Mouse (Mus musculus) hindbrain, embryonic 14.5 days (tissue): Measurements from ENCODE around the gene Atp6v0b. TPM values are rescaled to one million over a fixed set of nuclear protein-coding genes. Genes with fewer than 3 reads are reported as not detected.

Experiments used
- ATAC-seq: fragments of 200-750 bp; cut with Nextera tagmentation; 2 replicates; pipeline ENCODE4 v1.8.0; 2017; ENCODE audit warnings: moderate number of reproducible peaks, mild to moderate bottlenecking, moderate TSS enrichment, moderate library complexity; ENCODE audit not compliant: low FRiP score
- DNase-seq: peaks from one replicate; pipeline ENCODE4 v3.0.0-alpha.2; 2015; ENCODE audit warnings: low spot score
- H3K27ac ChIP-seq: fragments of 300-500 bp; sonication (generic); 2 replicates; pipeline ENCODE4 v1.5.1; 2014; ENCODE audit warnings: mild to moderate bottlenecking, moderate library complexity
- H3K27me3 ChIP-seq: fragments of 300-500 bp; sonication (generic); 2 replicates; pipeline ENCODE4 v1.6.1; 2014; ENCODE audit warnings: mild to moderate bottlenecking, low read length, mixed read lengths; ENCODE audit not compliant: control insufficient read depth, insufficient read depth
- H3K36me3 ChIP-seq: fragments of 300-500 bp; sonication (generic); replicated peaks from 2 replicates; pipeline ENCODE4 v1.6.1; 2014; ENCODE audit not compliant: control insufficient read depth, insufficient read depth
- H3K4me1 ChIP-seq: fragments of 300-500 bp; sonication (generic); replicated peaks from 2 replicates; pipeline ENCODE4 v1.6.1; 2014; ENCODE audit warnings: antibody characterized with exemption, low read length, mixed read lengths; ENCODE audit not compliant: control insufficient read depth, insufficient read depth
- H3K4me2 ChIP-seq: fragments of 300-500 bp; sonication (generic); replicated peaks from 2 replicates; pipeline ENCODE4 v1.6.1; 2014; ENCODE audit warnings: mild to moderate bottlenecking, moderate library complexity
- H3K4me3 ChIP-seq: fragments of 300-500 bp; sonication (generic); replicated peaks from 2 replicates; pipeline ENCODE4 v1.5.1; 2014; ENCODE audit warnings: mild to moderate bottlenecking, low read length
- H3K9ac ChIP-seq: fragments of 300-500 bp; sonication (generic); 2 replicates; pipeline ENCODE4 v1.6.1; 2014
- H3K9me3 ChIP-seq: fragments of 300-500 bp; sonication (generic); 2 replicates; pipeline ENCODE4 v1.6.1; 2016; ENCODE audit warnings: low read length; ENCODE audit not compliant: control insufficient read depth
- WGBS: fragments of 180-500 bp; shearing (Covaris S2); extraction: QIAGEN DNeasy Blood & Tissue Kit; methylation state at CpG from one replicate; pipeline ENCODE4 v1.1.7; 2014; 5-methylcytosine and 5-hydroxymethylcytosine counted together
- polyA plus RNA-seq: library from polyadenylated mRNA; unstranded; fragments of >200 nt; fragmentation: Nextera tagmentation; extraction: Ambion mirVana; gene quantifications from 2 replicates; pipeline ENCODE4 v1.2.1, GENCODE M21; 2014

Atp6v0b gene
- polyA plus RNA-seq, 1 experiment from 2014 or later = 589 TPM

DNA sequence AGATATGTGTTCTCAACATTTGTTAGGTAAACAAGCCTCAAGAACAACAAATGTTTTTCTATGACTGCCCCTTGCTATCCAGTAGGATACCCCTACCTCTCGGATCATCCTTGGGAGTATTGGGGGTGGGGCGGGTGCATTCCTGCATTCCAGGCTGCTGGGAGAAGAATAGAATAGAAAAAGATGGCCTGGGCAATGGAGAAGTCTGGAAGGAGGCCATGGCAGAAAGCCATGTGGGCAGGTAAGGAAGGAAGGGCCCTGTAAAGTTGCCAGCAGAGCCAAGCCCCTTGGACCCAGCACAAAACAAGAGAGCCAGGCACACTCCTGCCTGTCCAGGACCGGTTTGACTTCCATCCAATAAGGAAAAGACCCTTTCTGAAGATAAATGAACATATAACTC, 26.3 kb upstream of the Atp6v0b start:
- WGBS = 47% methylated on average over 3 of the region's 3 CpGs
- Histone ChIP-seq H3K36me3 (peaks cover 23% of the 10 kb centered on the region), H3K9me3 (no peaks in the 10 kb centered on the region), H3K4me3 (peak overlapping the region; percentile 83), H3K9ac (peak overlapping the region; percentile 75), H3K27ac (no peak overlapping the region), H3K27me3 (no peaks in the 10 kb centered on the region), H3K4me1 (peaks cover 53% of the 10 kb centered on the region), H3K4me2 (peak overlapping the region; percentile 98)
- DNase-seq (no peak), ATAC-seq (no peak)

DNA sequence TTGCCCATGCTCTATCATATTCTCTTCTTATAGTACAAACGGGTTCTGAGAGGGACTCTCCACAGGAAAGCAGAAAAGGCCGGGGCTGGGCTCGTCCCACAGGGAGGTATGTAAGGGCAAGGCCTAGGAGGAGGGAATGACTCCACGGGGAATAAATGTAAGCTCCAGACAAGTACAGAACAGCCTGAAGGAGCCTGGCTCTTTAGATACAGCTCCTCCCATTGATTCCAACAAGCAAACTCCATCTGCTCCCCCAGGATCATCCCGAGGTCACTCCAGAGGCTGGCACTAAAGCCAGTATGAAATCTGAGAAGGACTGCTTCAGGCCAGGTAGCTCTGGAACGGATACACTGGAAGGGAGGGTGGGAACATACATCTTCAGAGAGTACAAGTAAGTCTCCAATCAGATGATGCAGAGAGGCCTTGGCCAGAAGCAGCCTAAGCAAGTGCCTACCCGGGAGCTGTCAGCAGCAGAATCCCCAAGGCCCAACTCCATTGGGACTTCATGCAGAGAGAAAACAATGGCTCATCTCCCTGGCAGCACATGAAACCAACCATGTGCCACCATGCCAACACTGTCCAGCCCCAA, 25.6 kb upstream of the Atp6v0b start:
- Histone ChIP-seq H3K9me3 (no peaks in the 10 kb centered on the region), H3K4me2 (peak overlapping the region; percentile 98), H3K9ac (peak overlapping the region; percentile 75), H3K27ac (no peak overlapping the region), H3K4me1 (peaks cover 59% of the 10 kb centered on the region), H3K4me3 (peak overlapping the region; percentile 83), H3K27me3 (no peaks in the 10 kb centered on the region), H3K36me3 (peaks cover 23% of the 10 kb centered on the region)
- whole genome bisulfite sequencing = 60% methylated on average over 7 of the region's 7 CpGs
- ATAC-seq (no peak), DNase-seq (no peak)

DNA sequence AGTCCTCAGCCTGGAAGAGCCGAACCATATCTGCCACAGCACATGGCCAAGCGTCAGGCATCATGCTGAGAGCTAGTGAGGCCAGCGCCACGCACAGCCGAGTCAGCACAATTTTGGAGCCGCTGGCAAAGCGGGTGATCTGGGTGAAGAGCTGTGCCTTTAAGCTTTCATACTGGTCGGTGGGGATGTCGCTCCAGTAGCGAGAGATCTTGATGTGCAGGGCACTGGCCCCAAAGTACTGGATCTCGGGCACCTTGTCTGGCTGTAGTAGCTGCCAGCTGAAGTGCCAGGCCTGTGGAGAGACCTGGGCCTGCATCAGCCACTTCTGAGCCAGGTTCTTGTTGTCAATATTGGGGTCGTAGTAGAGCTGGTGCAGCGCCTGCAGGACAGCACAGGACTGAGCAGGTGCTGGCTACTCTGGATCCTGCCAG, 25.0 kb upstream of the Atp6v0b start:
- 90% methylated on average over 13 of the region's 13 CpGs for WGBS

DNA sequence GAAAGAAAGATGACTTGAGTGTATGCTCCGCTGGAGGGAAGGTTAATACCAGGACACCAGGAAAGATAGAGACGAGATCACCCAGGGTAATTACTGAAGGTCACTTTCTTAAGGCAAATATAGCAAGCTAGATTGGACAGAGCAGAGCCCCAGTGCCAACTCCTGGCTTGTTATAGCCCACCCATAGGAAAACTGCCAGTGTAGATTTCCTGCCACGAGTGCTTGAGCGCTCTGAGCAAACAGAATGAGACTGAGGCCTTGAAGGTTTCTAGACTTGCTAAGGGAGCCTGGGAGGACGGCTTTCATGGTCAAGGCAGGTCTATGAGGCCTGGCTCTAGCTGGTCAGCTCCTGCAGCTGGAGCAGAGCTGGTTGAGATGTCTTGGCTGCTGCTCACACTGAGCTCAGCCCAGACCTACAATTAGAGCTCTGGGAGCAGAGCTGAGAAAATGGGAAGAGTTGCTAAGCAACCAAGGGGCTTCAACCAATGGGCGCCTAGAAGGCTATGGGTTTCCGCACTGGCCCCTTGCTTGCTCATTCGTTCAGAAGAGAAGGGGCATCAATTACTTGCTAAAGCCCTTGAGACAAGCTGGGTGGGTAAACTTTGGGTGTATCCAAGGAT, 21.8 kb upstream of the Atp6v0b start:
- DNase-seq = peak; percentile 50
- peak overlapping the region; percentile 52 for H3K4me2 ChIP-seq
- WGBS = 47% methylated on average over 8 of the region's 8 CpGs
- peak overlapping the region; percentile 13 for H3K4me3 ChIP-seq
- peak overlapping the region; percentile 38 for H3K9ac ChIP-seq
- H3K4me1 ChIP-seq = peaks cover 49% of the 10 kb centered on the region
- H3K9me3 ChIP-seq = no peaks in the 10 kb centered on the region
- no peaks in the 10 kb centered on the region for H3K27me3 ChIP-seq
- peaks cover 51% of the 10 kb centered on the region for H3K36me3 ChIP-seq
- ATAC-seq = peak; percentile 77
- peak overlapping the region; percentile 78 for H3K27ac ChIP-seq

More for the DNA sequence above, 25.0 kb upstream of the Atp6v0b start:
- H3K4me1 ChIP-seq = peaks cover 61% of the 10 kb centered on the region
- no peaks in the 10 kb centered on the region for H3K27me3 ChIP-seq
- peak overlapping the region; percentile 26; the same call in 1 of the 2 replicates for H3K9ac ChIP-seq
- H3K36me3 ChIP-seq = peaks cover 23% of the 10 kb centered on the region
- H3K4me2 ChIP-seq = peak overlapping the region; percentile 98; the same call in 1 of the 2 replicates
- DNase-seq (no peak), ATAC-seq (no peak)
- no peak overlapping the region for H3K4me3 ChIP-seq
- no peaks in the 10 kb centered on the region for H3K9me3 ChIP-seq
- H3K27ac ChIP-seq = no peak overlapping the region

DNA sequence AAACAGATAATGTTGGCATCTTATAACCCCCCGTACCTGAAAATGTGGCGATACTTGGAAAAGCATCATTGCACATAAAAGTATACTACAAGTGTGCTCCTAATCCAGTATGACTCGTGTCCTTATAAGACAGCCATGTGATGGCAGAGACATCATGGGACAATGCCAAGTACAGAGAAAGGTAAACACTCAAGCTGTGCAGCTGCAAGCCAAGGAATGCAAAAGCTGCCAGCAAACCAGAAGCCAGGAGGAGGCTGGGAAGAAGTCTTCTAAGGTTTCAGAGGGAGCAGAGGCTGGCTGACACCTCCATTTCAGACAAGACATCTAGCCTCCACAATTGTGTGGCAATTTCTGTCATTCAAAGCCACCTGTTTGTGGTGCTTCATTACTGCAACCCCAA, 19.1 kb upstream of the Atp6v0b start:
- DNase-seq (no peak), ATAC-seq (no peak)
- WGBS = 86% methylated on average over 3 of the region's 3 CpGs
- no peak overlapping the region for H3K4me3 ChIP-seq
- H3K27ac ChIP-seq = no peak overlapping the region
- H3K4me2 ChIP-seq = no peak overlapping the region
- no peaks in the 10 kb centered on the region for H3K27me3 ChIP-seq
- peaks cover 65% of the 10 kb centered on the region for H3K36me3 ChIP-seq
- peaks cover 30% of the 10 kb centered on the region for H3K4me1 ChIP-seq
- no peaks in the 10 kb centered on the region for H3K9me3 ChIP-seq
- no peak overlapping the region for H3K9ac ChIP-seq

DNA sequence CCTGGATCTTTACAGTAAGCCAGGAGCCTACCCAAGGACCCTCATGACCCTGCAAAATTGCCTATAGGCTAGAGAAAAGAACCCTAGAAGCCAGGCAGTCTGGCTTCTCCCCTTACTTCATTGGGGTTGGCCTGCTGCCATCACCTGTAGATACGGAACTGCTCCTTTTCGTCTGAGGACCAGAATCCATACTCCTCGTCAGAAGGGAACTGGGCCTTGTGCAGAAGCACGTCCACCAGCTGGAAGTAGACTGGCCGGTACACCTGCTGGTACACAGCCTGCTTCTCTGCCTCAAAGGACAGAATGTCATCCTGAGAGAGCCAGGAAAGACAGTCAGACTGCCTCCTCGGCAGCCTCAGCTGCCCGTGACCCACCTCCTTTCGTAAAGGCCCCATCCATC, 17.6 kb upstream of the Atp6v0b start:
- no peak for DNase-seq
- Histone ChIP-seq H3K9me3 (no peaks in the 10 kb centered on the region), H3K36me3 (peaks cover 70% of the 10 kb centered on the region), H3K27ac (no peak overlapping the region), H3K27me3 (no peaks in the 10 kb centered on the region), H3K4me3 (no peak overlapping the region), H3K4me1 (peaks cover 21% of the 10 kb centered on the region), H3K4me2 (no peak overlapping the region), H3K9ac (no peak overlapping the region)
- ATAC-seq = no peak
- WGBS = 95% methylated on average over 8 of the region's 8 CpGs

DNA sequence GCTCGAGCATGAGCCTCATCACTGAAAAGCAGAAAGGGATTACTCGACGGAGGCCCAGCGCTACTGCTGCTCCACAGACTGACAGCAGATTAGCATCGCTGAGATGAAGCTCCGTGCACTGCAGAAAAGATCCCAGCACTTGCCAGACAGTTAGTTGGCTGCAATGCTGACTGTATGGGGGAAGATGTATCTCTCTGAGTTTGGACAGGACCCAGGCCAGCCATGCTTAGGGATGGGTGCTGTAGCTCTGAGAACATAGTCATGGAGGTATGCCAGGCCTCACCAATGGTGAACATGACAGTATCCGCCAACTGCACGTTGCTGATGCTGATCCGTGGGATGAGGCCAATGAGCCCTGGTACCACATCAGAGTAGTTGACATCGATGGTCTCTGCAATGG, 17.0 kb upstream of the Atp6v0b start:
- Histone ChIP-seq H3K9me3 (no peaks in the 10 kb centered on the region), H3K9ac (no peak overlapping the region), H3K27me3 (no peaks in the 10 kb centered on the region), H3K4me1 (peaks cover 15% of the 10 kb centered on the region), H3K4me3 (no peak overlapping the region), H3K4me2 (no peak overlapping the region), H3K36me3 (peaks cover 76% of the 10 kb centered on the region), H3K27ac (no peak overlapping the region)
- ATAC-seq (no peak), DNase-seq (no peak)
- 91% methylated on average over 10 of the region's 10 CpGs for WGBS

DNA sequence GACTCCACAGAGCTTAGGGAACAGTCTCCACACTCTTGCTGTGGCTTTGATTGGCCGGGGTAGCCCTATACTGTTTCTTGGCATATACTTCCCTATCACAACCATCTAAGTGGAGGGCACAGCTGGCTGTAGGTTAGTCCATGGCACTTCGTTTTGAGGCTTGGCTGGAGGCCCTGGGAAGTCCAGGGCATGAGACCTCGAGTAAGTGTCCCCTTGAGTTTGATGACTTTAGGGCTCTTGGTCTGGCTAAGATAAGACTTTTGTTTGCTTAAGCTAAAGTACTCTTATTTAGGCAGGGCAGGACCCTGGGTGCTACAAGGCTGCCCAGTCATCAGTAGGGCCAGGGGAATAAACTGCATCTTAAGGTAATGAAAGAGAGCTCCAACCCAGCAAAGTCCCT, 11.0 kb upstream of the Atp6v0b start:
- H3K9me3 ChIP-seq = no peaks in the 10 kb centered on the region
- H3K4me1 ChIP-seq = no peaks in the 10 kb centered on the region
- no peak for DNase-seq
- H3K27ac ChIP-seq = no peak overlapping the region
- no peak overlapping the region for H3K9ac ChIP-seq
- H3K4me3 ChIP-seq = no peak overlapping the region
- H3K27me3 ChIP-seq = no peaks in the 10 kb centered on the region
- WGBS = 92% methylated on average over 3 of the region's 3 CpGs
- H3K4me2 ChIP-seq = no peak overlapping the region
- H3K36me3 ChIP-seq = peaks cover 97% of the 10 kb centered on the region
- ATAC-seq = no peak

DNA sequence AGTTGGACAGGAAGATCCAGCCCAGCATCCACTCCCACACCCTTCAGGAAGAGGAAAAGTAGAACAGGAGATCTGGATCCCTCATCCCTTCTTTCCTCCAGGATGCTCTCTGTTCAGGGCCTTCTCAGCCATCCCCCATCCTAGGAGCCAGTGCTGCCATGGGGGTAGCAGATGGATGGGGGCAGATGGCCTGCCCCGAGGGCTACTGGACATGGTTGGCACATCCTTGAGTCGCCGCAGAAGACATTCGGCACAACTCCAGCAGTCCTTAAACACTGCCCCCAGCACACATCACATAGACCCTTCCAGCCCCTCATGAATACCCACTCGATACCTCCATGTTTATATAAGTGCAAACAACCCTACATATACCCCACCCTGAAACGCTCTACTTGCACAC, 8.9 kb upstream of the Atp6v0b start:
- DNase-seq = no peak
- Histone ChIP-seq H3K4me2 (no peak overlapping the region), H3K27me3 (no peaks in the 10 kb centered on the region), H3K27ac (no peak overlapping the region), H3K9me3 (no peaks in the 10 kb centered on the region), H3K4me3 (no peak overlapping the region), H3K9ac (no peak overlapping the region), H3K36me3 (peaks cover 76% of the 10 kb centered on the region), H3K4me1 (peaks cover 5% of the 10 kb centered on the region)
- no peak for ATAC-seq
- WGBS = 94% methylated on average over 6 of the region's 6 CpGs
